Mouse (Mus musculus): ENCODE data around the gene Serpinb6b.

DNA sequence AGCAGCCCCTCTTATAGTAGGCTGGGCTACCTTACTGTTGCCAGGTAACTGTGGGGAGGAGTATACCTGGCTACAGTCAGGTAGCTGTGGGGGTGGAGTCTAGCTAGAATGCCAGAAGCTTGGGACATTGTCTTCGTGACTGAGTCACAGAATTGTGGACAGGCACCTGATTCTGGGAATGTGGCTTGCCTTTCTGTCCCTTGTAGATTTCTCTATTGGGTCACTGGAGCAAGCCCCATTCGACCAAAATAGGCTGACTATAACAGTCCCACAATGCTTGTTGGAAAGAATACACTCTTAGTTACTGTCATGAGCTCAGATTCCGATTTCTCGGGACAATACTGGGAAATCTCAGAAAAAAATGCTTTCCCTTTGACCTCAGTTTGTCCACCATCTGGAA lies 30.0 kb downstream of the Serpinb6b start:
- no peak for TF ChIP-seq POLR2A (IDR thresholded peaks at IDR 0.05; ENCODE audit: low read depth, low read length)
- TF ChIP-seq CTCF (conservative IDR thresholded peaks at IDR 0.05 in 1 of 2, IDR thresholded peaks at IDR 0.05 in 1 of 2; ENCODE audit: low read depth in 2 of 2, low read length in 2 of 2), result no peak
- no peak for TF ChIP-seq CHD1 (IDR thresholded peaks at IDR 0.05; ENCODE audit: low read depth, low read length)
- no peak for TF ChIP-seq E2F4 (IDR thresholded peaks at IDR 0.05; ENCODE audit: insufficient replicate concordance, low read depth, low read length)
- no peak for TF ChIP-seq MAZ (IDR thresholded peaks at IDR 0.05; ENCODE audit: low read depth, low read length)
- no peak for TF ChIP-seq MYC (IDR thresholded peaks at IDR 0.05; ENCODE audit: low read depth, low read length)
- no peak for TF ChIP-seq EP300 (IDR thresholded peaks at IDR 0.05; ENCODE audit: low read length)
- TF ChIP-seq ETS1 (conservative IDR thresholded peaks at IDR 0.05; ENCODE audit: low read depth, low read length), result no peak
- no peak for TF ChIP-seq ZKSCAN1 (IDR thresholded peaks at IDR 0.05; ENCODE audit: borderline replicate concordance, low read depth, low read length)
- no peak for TF ChIP-seq ZNF384 (IDR thresholded peaks at IDR 0.05; ENCODE audit: low read depth, low read length)
- TF ChIP-seq NELFE (IDR thresholded peaks at IDR 0.05; ENCODE audit: low read depth, low read length), result no peak

Data from CH12.LX (cell line).